Mouse (Mus musculus) v-Abl transformed pro-B cells (cell line): ENCODE measurements around the gene Aldh1b1.

Source experiments
- in situ Hi-C, 2 experiments: fragments of 400-800 bp; cut with MboI; formaldehyde crosslinking; loops; one replicate each; pipeline ENCODE4 v1.15.1; 2025; ENCODE audit not compliant: unreplicated experiment in 2 of 2

The Aldh1b1 gene

DNA sequence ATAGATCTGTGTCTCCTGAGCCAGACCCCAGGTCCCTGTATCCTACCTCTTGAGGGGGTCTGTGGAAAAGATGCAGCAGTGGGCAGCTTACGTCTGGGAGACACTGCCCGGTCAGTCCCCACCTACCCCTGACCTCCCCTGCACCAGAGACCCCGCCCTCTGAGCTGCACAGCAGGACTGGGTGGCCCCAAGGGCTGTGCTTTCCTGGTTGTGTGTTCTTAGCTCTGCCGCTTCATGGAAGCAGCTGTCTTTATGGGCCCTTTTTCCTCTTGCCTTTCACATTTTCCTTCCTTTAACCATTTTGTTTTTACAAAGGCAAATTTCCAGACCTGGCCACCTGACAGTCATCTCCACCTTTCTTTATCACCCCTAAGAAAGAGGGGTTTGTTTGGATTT lies 28.2 kb upstream of the Aldh1b1 start:
- in situ Hi-C loops = loop anchor here in 1 of 2 experiments (10.0 to 25.0 kb wide), 2 partner anchors 233 to 666 kb away; partner anchors contain the start of genes Shb and Tomm5

DNA sequence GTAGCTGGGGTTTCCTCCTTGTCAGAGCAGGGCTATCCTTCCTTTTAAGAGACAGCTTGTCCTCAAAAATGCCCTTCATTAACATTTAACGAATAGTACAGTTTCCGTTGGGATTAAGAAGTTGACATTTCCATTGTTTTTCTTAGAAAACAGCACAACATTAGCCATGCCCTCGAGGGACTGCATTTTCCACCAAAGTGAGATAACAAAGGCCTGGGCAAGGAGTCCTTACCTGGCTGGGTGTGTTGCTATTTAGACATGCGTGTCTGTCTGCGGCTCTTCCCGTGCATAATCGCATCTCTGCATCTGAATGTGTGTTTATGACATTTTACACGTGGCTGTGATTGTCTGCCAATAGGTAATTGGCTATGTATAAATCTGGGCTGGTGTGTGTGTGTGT lies 27.6 kb upstream of the Aldh1b1 start:
- in situ Hi-C loops = loop anchor here in 1 of 2 experiments (10.0 to 25.0 kb wide), 2 partner anchors 234 to 666 kb away; partner anchors contain the start of genes Shb and Tomm5

DNA sequence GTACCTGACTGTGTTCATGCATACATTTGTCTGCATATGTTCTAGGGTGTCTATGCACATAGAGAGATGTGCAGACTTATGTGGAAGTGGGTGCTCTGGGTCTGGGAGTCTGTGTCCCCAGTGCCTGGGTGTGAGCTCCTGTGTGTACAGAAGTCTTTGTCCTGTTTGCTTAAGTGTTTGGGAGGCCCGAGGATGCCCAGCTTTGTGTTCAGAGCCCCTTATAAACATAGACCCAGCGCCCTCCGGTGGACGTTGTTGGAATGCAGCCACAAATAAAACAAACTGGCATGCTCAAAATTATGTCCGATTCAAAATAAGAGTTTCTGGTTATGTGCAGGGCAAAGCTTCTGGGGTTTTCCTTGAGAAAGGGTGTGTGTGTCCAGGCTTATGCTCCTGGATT lies 27.2 kb upstream of the Aldh1b1 start:
- in situ Hi-C loops = loop anchor here in 1 of 2 experiments (10.0 to 25.0 kb wide), 2 partner anchors 234 to 667 kb away; partner anchors contain the start of genes Shb and Tomm5

DNA sequence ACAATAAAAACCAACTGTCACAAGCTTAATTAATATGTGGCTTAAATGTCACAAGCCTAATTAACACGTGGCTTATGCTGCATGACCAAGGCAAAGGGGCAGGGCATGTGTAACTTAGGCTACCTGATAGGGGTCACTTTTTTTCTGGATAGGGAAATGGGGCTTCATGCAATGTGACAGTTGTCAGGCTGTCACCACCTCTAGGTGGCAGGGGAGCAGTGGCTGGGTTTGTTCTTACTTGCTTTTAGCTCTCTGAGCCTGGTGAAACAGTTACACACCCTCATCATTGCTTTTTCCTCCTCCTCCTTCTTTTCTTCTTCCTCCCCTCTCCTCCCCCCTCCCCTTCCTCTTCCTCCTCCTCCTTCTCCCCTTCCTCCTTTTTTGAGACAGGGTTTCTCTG lies 15.2 kb upstream of the Aldh1b1 start:
- in situ Hi-C loops = loop anchor here in 1 of 2 experiments (5.0 to 25.0 kb wide), 2 partner anchors 39 to 1071 kb away; partner anchors contain the start of gene Pax5

DNA sequence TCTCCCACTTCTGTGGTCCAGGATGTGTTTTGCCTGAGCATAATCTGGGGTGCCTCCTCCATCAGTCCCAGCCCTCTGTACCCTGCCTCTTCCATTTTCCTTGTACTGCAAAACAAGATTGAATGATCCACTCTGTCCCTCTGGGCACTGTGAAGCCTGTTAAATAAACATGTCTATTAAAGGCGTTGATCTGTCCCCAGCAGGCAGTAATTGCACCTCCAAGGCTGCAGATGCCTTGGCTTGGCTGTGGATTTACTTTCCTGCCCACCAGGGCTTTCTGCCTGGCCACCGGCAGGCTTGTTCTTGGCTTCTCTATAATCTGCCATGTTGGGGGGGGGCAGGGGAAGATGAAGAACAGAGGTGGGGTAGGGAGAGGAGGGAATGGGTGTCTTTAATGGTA lies 12.9 kb upstream of the Aldh1b1 start:
- in situ Hi-C loops = loop anchor here in 1 of 2 experiments (25.0 kb wide), 1 partner anchor 1074 kb away; the partner anchor contains the start of gene Pax5

DNA sequence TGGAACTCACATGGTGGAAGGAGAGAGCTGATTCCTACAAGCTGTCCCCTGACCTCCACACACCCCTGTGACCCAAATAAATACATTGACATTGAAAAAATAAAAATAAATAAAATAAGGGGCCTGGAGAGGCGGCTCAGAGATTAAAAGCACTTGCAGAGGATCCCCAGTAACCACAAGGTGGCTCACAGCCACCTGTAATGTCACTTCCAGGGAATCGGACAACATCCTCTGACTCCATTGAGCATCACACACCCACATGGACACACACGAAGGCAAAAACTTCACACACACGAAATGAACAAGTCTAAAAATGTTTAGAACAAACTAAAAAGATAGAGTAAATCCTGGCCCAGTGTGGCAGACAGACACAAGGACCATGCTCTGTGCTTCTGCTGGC lies 12.1 kb upstream of the Aldh1b1 start:
- in situ Hi-C loops = loop anchor here in 1 of 2 experiments (25.0 kb wide), 1 partner anchor 1074 kb away; the partner anchor contains the start of gene Pax5

DNA sequence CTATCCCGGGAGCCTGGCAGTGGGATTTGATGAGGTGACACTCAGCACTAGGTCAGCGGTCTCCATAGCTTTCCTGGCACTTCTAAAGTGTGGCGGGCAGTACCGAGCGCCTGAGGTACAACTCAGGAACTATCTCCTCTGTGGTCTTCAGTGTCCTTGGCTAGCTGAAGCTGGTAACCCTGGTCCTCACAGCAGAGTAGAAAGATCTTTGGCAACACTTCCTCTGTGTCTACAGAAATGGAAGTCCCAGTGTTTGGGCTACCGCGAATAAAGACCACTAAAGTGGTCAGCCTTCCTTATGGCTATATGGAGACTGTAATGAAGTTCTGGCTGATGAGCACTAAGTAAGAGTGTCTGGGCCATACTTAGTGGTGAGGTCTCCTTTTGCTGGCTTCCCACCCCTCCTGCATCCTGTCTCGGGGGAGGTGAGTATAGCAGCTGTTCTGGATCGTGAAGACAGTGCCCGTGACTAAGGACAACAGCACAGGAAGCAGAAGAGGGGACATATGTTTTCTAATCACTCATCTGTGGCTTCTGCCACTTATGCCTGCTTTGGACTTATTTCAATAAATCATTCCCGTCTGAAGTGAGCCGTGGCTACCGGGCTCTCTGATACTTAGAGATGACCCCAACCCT lies 10.3 kb upstream of the Aldh1b1 start:
- in situ Hi-C loops = loop anchor here in 1 of 2 experiments (25.0 kb wide), 1 partner anchor 1076 kb away; the partner anchor contains the start of gene Pax5

DNA sequence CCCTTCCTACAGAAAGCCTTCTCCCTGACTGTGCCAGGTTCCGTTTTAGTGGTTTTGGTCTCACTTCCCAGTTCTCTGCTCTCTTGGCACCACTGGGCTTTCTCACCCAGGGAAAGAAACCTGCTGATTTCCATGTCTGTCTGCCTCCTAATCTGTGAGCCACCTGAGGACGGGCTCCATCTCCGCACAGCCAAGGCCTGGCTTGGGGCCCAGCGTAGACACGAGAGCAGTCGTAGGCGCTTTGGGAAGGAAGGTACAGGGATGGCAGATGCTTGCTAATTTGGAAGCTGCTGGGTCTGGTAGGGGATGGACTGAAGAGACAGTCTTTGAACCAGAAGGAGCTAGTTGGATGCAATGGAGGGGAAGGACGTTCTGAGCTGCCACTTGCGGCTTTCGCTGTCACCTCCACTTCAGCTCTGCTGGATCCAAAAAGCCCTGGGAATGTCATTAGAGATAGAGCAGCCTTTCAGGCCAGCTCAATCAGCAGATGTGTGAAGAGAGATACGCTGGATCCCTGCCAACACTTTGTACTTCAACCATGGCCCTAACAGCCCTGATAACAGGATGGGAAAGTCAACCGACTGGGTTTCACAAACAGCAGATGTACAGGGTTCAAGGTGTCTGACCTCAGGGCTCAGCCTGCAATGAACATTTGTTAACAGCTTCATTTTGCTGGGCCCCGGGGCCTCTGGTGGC lies 9.4 kb upstream of the Aldh1b1 start:
- in situ Hi-C loops = loop anchor here in 1 of 2 experiments (25.0 kb wide), 1 partner anchor 1077 kb away; the partner anchor contains the start of gene Pax5

DNA sequence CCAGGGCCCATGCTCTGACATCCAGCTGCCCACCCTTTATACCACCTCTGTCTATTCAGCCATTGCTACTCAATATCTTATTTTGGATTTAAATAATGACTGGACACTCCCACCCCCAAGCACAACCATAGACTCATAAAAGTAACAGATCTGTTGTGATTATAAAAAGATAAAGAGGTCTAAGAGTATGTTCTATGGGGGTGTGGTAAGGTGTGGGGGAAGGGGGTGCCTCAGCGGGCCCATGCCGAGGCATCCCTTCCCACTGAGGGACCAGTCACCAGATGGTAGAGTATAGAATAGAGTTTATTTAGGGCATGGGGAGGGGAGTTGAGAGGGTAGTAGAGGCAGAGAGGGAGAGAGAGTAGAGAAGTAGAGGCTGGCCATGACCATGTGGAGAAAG lies 8.8 kb upstream of the Aldh1b1 start:
- in situ Hi-C loops = loop anchor here in 1 of 2 experiments (5.0 to 25.0 kb wide), 3 partner anchors 383 to 1078 kb away; partner anchors contain the start of genes Pax5 and Slc25a51

DNA sequence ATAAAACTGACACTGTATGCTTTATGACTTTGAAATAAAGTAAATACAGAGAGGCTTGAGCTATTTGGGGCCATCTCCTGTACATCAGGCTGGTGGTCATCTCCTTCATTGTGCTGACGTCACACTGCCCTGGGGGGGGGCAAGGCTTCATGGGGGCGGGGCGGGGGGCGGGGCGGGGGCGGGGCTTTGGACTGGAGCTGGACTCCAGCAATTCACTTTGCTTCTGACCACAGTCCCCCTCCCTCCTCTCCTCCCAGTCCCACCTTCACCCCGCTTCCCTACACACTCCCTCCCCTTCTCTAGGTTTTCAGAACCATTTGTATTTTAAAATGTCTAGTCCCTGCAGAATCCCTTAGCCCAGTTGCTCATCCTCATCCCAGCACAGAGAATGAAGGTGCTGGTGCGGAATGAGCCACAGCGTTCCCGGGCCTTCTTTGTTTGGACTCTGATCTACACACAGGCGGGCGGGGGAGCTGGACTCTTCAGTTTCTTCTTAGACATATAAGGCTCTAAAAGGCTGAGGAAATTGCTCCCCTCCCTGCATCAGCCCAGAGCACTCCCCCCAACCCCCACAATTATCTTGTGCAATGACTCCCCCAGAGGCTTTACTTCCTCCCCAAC lies 3.5 kb upstream of the Aldh1b1 start:
- in situ Hi-C loops = loop anchor here in 1 of 2 experiments (10.0 to 25.0 kb wide), 2 partner anchors 890 to 1083 kb away; partner anchors contain the start of gene Pax5

DNA sequence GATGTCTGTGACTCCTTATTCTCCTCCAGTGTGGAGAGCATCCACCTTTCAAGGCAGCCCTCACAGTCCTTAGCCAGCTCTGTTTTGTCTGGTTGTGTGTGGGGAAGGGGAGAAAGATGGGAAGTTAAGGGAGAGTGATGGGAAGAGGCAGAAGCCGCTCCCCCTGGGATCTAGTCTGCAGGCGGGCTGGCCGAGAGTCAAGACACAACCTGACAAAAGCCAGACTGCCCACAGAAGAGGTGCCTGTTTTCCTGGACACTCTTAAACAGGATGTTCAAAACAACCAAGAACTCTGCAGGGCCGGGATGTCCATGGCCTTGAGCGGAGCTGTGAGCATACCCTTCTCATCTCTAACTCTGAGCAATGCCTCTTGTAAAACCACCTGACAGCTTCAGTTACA lies 2.1 kb upstream of the Aldh1b1 start:
- in situ Hi-C loops = loop anchor here in 1 of 2 experiments (10.0 to 25.0 kb wide), 2 partner anchors 892 to 1084 kb away; partner anchors contain the start of gene Pax5

DNA sequence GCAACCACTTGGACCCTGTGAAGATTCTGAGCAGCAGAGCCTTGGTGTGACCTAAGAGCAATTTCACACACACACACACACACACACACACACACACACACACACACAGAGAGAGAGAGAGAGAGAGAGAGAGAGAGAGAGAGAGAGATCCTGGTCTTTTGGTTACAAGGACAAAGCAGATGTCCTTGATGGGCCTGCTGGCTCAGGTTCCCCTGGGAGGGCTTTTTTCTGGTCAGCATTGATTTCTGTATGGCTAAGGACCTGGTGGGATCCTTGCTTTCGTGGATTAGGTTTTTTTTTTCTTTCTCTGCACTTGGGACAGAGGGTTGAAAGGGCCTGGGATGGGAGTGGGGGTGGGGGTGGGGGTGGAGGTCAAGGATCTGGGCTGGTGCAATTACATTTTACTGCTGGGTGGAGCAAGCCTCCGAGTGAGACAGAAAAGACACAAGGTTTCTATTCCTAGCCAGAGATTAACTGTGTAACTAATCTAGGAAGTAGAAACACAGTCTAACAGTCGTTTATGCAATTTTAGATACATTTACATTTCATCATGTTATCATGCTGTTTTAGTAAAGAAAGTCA lies 1.2 kb downstream of the Aldh1b1 start:
- in situ Hi-C loops = loop anchor here (5.0 to 25.0 kb wide), 3 partner anchors 33 to 1088 kb away; partner anchors contain the start of gene Pax5 (in 1 of the 2)

DNA sequence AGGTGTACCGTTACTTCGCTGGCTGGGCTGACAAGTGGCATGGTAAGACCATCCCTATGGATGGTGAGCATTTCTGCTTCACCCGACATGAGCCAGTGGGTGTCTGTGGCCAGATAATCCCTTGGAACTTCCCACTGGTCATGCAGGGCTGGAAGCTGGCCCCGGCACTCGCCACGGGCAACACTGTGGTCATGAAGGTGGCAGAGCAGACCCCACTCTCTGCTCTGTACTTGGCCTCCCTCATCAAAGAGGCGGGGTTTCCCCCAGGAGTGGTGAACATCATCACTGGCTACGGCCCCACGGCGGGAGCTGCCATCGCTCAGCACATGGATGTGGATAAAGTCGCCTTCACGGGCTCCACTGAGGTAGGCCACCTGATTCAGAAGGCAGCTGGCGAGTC lies 4.1 kb downstream of the Aldh1b1 start:
- in situ Hi-C loops = loop anchor here in 1 of 2 experiments (5.0 kb wide), 1 partner anchor 36 kb away; no protein-coding TSS in a partner anchor

DNA sequence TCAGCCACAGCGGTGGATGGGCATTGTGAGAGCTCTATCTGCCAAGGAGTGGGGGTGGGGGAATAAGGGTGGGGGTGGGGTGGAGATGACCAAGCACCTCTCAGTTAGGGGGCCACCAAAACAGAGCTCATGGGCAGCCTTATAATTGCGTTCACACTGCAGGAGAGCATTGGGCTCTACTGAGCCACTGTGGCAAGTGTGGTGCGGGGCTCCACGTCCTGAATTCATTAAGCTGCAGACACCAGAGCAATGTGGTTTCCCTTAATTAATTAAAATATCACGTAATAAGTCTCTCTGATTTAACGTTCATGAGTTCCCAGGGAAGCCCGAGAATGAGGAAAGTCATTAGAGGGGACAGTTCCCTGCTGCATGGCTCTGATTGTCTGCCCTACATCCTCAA lies 9.2 kb downstream of the Aldh1b1 start:
- in situ Hi-C loops = no loop called here

DNA sequence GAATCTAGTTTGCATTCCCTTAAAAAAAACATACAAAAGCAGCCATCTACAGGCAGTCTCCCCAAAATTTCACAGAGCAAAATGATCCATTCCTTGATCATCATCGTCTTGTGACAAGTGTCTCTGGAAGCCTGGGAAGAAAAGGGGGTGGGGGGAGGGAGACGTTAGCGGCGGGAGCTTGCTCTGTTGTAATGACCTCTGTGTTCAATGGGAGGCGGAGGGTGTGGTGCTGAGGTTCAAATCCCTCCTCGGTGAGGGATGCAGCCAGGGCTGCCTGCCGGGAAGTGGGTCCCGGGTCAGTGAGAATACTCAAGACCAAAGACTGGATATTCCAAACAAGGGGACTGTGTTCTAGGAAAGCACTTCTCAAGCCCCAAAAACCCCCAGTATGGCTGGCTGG lies 12.4 kb downstream of the Aldh1b1 start:
- in situ Hi-C loops = no loop called here

DNA sequence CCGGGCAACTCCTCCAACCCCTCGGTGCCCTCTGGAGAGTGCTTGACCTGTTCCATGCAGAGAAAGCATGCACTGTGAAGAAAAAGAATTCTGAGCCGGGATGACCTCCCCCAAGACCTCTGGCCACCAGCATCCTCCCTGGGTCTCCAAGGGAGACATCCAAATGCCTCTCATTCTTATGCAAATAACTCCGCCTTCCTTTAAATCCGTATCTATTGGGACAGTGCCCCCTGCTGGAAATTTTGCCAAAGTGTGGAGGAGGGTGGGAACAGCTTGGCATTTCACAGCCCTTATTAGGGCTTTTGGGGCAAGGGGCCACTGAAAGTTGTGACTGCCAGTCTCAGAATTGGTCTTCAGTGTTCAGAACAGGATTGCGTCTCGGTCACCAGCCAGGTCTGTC lies 16.7 kb downstream of the Aldh1b1 start:
- in situ Hi-C loops = no loop called here

DNA sequence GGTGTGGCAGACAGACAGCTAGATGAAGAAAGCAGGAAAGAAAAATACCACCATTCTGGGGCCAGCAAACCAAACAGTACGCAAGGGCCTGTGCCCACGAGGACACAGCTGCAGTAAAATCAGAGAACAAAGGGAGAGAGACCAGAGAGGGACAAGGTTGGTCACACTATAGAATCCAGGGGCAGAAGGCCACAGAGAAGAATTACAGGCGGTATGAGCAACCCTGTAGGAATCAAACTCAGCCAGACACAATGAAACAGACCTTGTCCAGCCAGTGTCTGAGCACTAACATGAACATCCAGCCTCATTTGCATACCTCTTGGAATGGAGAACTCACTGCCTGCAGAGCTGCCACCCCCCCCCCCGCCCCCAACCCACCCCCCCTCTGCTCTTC lies 20.0 kb downstream of the Aldh1b1 start:
- in situ Hi-C loops = no loop called here

DNA sequence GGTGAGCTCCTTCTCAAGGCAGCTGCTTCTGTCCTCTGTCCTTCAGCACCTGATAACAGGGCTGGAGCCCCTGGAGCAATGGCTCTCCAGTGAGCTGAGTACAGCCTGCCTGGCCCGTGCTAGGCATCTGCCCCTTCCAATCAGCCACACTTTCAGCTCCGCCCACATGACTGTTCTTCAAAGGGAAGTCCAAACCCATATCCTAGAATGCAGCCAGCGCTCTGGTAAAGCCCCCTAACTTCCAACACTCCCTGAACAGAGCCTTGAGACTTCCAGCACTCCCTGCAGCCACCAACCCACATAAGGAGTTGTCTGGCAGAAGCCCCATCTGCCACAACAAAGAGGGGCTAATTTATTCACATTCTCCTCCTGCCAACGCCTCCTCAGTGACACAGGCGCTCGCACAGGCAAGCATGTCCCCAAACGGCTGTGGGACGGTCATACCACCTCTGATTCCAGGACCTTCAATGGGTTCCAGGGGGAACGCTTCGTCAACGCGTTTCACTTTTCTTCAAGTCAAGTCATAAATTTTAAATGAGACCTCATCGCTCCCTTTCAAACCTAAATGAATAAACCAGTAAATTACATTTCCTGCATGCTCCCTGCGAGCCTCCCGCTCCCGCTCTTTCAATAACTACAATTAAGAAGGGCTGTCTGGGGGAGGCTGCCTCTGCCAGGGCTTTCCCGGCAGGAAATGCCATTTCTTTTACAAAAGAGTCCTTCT lies 20.5 kb downstream of the Aldh1b1 start:
- in situ Hi-C loops = no loop called here

DNA sequence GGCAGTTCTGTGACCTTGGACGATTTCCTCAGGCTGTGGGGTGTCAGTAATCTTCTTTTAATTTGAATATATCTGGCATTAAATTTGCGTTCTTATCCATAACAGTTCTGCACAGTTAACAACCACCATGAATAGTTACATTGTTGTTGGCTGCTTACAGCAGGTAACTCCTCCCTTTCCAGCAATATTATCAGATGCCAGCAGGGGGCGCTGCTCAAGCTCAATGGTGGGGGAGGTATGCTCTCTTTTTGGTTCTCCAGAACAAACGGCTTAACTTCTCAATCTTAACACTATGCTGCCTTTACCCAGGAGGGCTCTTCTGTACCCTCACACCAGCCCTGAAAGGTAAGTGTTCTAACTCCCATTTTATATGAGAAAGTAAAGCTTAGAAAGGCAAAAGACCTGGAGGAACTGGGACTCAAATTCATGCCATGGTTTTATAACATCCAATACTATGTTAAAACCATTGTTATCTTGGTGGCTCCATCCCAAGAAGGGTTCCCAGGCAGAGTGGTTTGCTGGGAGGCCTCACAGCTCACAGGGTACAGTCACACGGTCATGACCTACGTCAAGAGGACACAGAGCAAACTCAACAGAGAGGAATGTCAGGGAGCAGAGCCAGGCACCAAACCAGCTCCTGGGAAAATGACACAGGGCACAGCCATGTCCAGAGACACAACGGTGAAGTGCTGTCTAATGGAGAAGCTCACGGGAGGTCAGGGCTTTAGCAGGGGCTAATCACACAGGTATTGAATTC lies 21.4 kb downstream of the Aldh1b1 start:
- in situ Hi-C loops = loop anchor here in 1 of 2 experiments (5.0 kb wide), 1 partner anchor 38 kb away; no protein-coding TSS in a partner anchor
